Mouse (Mus musculus): ENCODE measurements around the gene Slc7a7. TPM values are rescaled to one million over a fixed set of nuclear protein-coding genes. Genes with fewer than 3 reads are reported as not detected.

Slc7a7 gene
- polyA plus RNA-seq, 1 experiment from 2014 or later, result 4.7 TPM

GRCm38 (mm10) chr14:54321556-54322376 is 95.8 kb downstream of the Slc7a7 start:
- no peaks in the 10 kb centered on the region for H3K4me1 ChIP-seq
- no peaks in the 10 kb centered on the region for H3K36me3 ChIP-seq (replicated peaks)
- WGBS, result 62% methylated on average over 18 of the region's 18 CpGs
- no peak for ATAC-seq (replicated peaks)
- no peaks in the 10 kb centered on the region for H3K9me3 ChIP-seq
- no peak overlapping the region for H3K27ac ChIP-seq
- no peak overlapping the region for H3K4me2 ChIP-seq
- no peak overlapping the region for H3K4me3 ChIP-seq
- no peak overlapping the region for H3K9ac ChIP-seq
- no peaks in the 10 kb centered on the region for H3K27me3 ChIP-seq (replicated peaks)

Other genes starting within 250 kb of the Slc7a7 start
- gene Dad1, start 163.7 kb downstream of the Slc7a7 start, polyA plus RNA-seq (2015; fragmentation: Nextera tagmentation; extraction: Ambion mirVana), result 329 and 335 TPM in 2 replicates
- 45.9 and 53.2 TPM in 2 replicates for gene Abhd4, start 163.6 kb downstream of the Slc7a7 start, polyA plus RNA-seq (2015; fragmentation: Nextera tagmentation; extraction: Ambion mirVana)
- not detected in 2 replicates for gene Olfr49, start 132.8 kb downstream of the Slc7a7 start, polyA plus RNA-seq (2015; fragmentation: Nextera tagmentation; extraction: Ambion mirVana)
- gene Oxa1l, start 56.9 kb downstream of the Slc7a7 start, polyA plus RNA-seq (2015; fragmentation: Nextera tagmentation; extraction: Ambion mirVana), result 52.8 and 54.8 TPM in 2 replicates
- gene Mrpl52, start 9.1 kb upstream of the Slc7a7 start, polyA plus RNA-seq (2015; fragmentation: Nextera tagmentation; extraction: Ambion mirVana), result 234 and 252 TPM in 2 replicates
- 45.4 and 51.0 TPM in 2 replicates for gene Mmp14, start 13.8 kb upstream of the Slc7a7 start, polyA plus RNA-seq (2015; fragmentation: Nextera tagmentation; extraction: Ambion mirVana)
- gene Lrp10, start 46.4 kb upstream of the Slc7a7 start, polyA plus RNA-seq (2015; fragmentation: Nextera tagmentation; extraction: Ambion mirVana), result 28.9 and 31.4 TPM in 2 replicates
- 45.2 and 47.1 TPM in 2 replicates for gene Rem2, start 58.3 kb upstream of the Slc7a7 start, polyA plus RNA-seq (2015; fragmentation: Nextera tagmentation; extraction: Ambion mirVana)
- gene Prmt5, start 99.7 kb upstream of the Slc7a7 start, polyA plus RNA-seq (2015; fragmentation: Nextera tagmentation; extraction: Ambion mirVana), result 99.8 and 102 TPM in 2 replicates
- 14.2 and 14.8 TPM in 2 replicates for gene Haus4, start 136.8 kb upstream of the Slc7a7 start, polyA plus RNA-seq (2015; fragmentation: Nextera tagmentation; extraction: Ambion mirVana)
- gene Ajuba, start 159.8 kb upstream of the Slc7a7 start, polyA plus RNA-seq (2015; fragmentation: Nextera tagmentation; extraction: Ambion mirVana), result 8.7 and 11.2 TPM in 2 replicates
- gene 4931414P19Rik, start 188.2 kb upstream of the Slc7a7 start, polyA plus RNA-seq (2015; fragmentation: Nextera tagmentation; extraction: Ambion mirVana), result 6.7 and 9.0 TPM in 2 replicates
- gene Psmb5, start 200.2 kb upstream of the Slc7a7 start, polyA plus RNA-seq (2015; fragmentation: Nextera tagmentation; extraction: Ambion mirVana), result 445 and 463 TPM in 2 replicates
- not detected in 2 replicates for gene Psmb11, start 203.7 kb upstream of the Slc7a7 start, polyA plus RNA-seq (2015; fragmentation: Nextera tagmentation; extraction: Ambion mirVana)
- not detected in 2 replicates for gene Gm17606, start 223.2 kb upstream of the Slc7a7 start, polyA plus RNA-seq (2015; fragmentation: Nextera tagmentation; extraction: Ambion mirVana)
- 14.1 and 15.5 TPM in 2 replicates for gene Cdh24, start 223.6 kb upstream of the Slc7a7 start, polyA plus RNA-seq (2015; fragmentation: Nextera tagmentation; extraction: Ambion mirVana)